Mouse (Mus musculus) CH12.LX (cell line): ENCODE measurements at regions not wholly inside any gene's neighbourhood (a gene's known extent, or its start where the extent isn't known, plus 50 kb on each side); places are given as distances from the start of the nearest gene placed in this dataset.

Experiments used
- DNase-seq: peaks from one replicate; pipeline ENCODE4 v3.0.0-alpha.2; 2013; ENCODE audit errors: extremely low read depth
- H3K27ac ChIP-seq: 2 replicates; pipeline ENCODE4 v1.5.1; 2012; ENCODE audit warnings: low read depth, mild to moderate bottlenecking, control low read depth, moderate library complexity; ENCODE audit not compliant: insufficient read depth
- H3K27me3 ChIP-seq: replicated peaks from 2 replicates; pipeline ENCODE3; 2012; ENCODE audit warnings: inconsistent platforms
- H3K36me3 ChIP-seq, 2 experiments: replicated peaks in 1 of 2; 2 replicates each; pipeline versions ENCODE3 to v1.6.1; 2012; ENCODE audit warnings: inconsistent platforms in 1 of 2, low read length in 1 of 2, mild to moderate bottlenecking in 1 of 2, mixed read lengths in 1 of 2, moderate library complexity in 1 of 2; ENCODE audit not compliant: control insufficient read depth in 1 of 2, insufficient read depth in 1 of 2
- H3K4me1 ChIP-seq, 2 experiments: 2 replicates each; pipeline ENCODE4 v1.6.1; 2012; ENCODE audit warnings: inconsistent platforms in 1 of 2, moderate library complexity in 1 of 2; ENCODE audit not compliant: insufficient read depth in 2 of 2, control insufficient read depth in 1 of 2
- H3K4me2 ChIP-seq: 2 replicates; pipeline ENCODE4 v1.6.1; 2012; ENCODE audit warnings: low read depth, mild to moderate bottlenecking, control low read depth; ENCODE audit not compliant: poor library complexity, insufficient read depth, severe bottlenecking
- H3K4me3 ChIP-seq, 3 experiments: fragments of 150-350 bp in 1 of 3; sonication (generic) in 1 of 3; replicated peaks in 1 of 3; 2 replicates each; pipeline versions ENCODE3 to v1.5.1; 2011 to 2012; ENCODE audit warnings: low read depth in 2 of 3, low read length in 2 of 3, mild to moderate bottlenecking in 2 of 3, moderate library complexity in 2 of 3, control low read depth in 1 of 3, improper control_type of control experiment in 1 of 3, inconsistent platforms in 1 of 3, mixed read lengths in 1 of 3; ENCODE audit not compliant: poor library complexity in 1 of 3
- H3K79me2 ChIP-seq: replicated peaks from 2 replicates; pipeline ENCODE4 v1.6.1; 2012; ENCODE audit warnings: mild to moderate bottlenecking, moderate library complexity; ENCODE audit not compliant: control insufficient read depth, poor library complexity, insufficient read depth, severe bottlenecking; ENCODE audit errors: extremely low read depth
- H3K9ac ChIP-seq: 2 replicates; pipeline ENCODE4 v1.6.1; 2012; ENCODE audit warnings: low read depth, mild to moderate bottlenecking, control low read depth, moderate library complexity; ENCODE audit not compliant: insufficient read depth
- H3K9me3 ChIP-seq: replicated peaks from 2 replicates; pipeline ENCODE3; 2012; ENCODE audit warnings: low read length, inconsistent platforms, mixed read lengths
- CHD1 ChIP-seq: IDR thresholded peaks from 2 replicates; pipeline ENCODE4 v1.6.1; 2012; ENCODE audit warnings: low read depth, low read length, improper control_type of control experiment, inconsistent platforms
- CHD2 ChIP-seq: IDR thresholded peaks from 2 replicates; pipeline ENCODE4 v1.6.1; 2011; ENCODE audit warnings: low read length, improper control_type of control experiment
- CTCF ChIP-seq, 2 experiments: IDR thresholded peaks in 1 of 2; conservative IDR thresholded peaks in 1 of 2; 2 replicates each; pipeline ENCODE4 v1.5.1; 2011 to 2012; ENCODE audit warnings: low read depth in 2 of 2, low read length in 2 of 2, improper control_type of control experiment in 1 of 2, inconsistent platforms in 1 of 2, mild to moderate bottlenecking in 1 of 2, moderate library complexity in 1 of 2
- ELF1 ChIP-seq: IDR thresholded peaks from 2 replicates; pipeline ENCODE4 v1.6.1; 2014; ENCODE audit warnings: low read depth, mild to moderate bottlenecking, inconsistent platforms, low read length, improper control_type of control experiment
- EP300 ChIP-seq: IDR thresholded peaks from 2 replicates; pipeline ENCODE4 v1.6.1; 2011; ENCODE audit warnings: low read length, improper control_type of control experiment
- HCFC1 ChIP-seq: IDR thresholded peaks from 2 replicates; pipeline ENCODE4 v1.6.1; 2012; ENCODE audit warnings: low read depth, mild to moderate bottlenecking, inconsistent platforms, low read length, improper control_type of control experiment
- JUN ChIP-seq: IDR thresholded peaks from 2 replicates; pipeline ENCODE4 v1.6.1; 2011; ENCODE audit warnings: low read depth, mild to moderate bottlenecking, low read length, improper control_type of control experiment, moderate library complexity; ENCODE audit not compliant: insufficient read depth
- MAFK ChIP-seq: IDR thresholded peaks from 2 replicates; pipeline ENCODE4 v1.6.1; 2011; ENCODE audit warnings: low read length, improper control_type of control experiment; ENCODE audit not compliant: insufficient replicate concordance
- MAZ ChIP-seq: IDR thresholded peaks from 2 replicates; pipeline ENCODE4 v1.6.1; 2012; ENCODE audit warnings: low read depth, mild to moderate bottlenecking, inconsistent platforms, low read length, improper control_type of control experiment, moderate library complexity
- MEF2A ChIP-seq: IDR thresholded peaks from 2 replicates; pipeline ENCODE4 v1.6.1; 2014; ENCODE audit warnings: low read depth, mild to moderate bottlenecking, inconsistent platforms, low read length, improper control_type of control experiment, borderline replicate concordance
- MXI1 ChIP-seq: IDR thresholded peaks from 2 replicates; pipeline ENCODE4 v1.6.1; 2011; ENCODE audit warnings: mild to moderate bottlenecking, low read depth, low read length, improper control_type of control experiment
- MYC ChIP-seq: IDR thresholded peaks from 2 replicates; pipeline ENCODE4 v1.6.1; 2011; ENCODE audit warnings: low read depth, mild to moderate bottlenecking, improper control_type of control experiment, low read length
- NELFE ChIP-seq: IDR thresholded peaks from 2 replicates; pipeline ENCODE4 v1.6.1; 2011; ENCODE audit warnings: low read depth, low read length, improper control_type of control experiment
- NRF1 ChIP-seq: IDR thresholded peaks from 2 replicates; pipeline ENCODE4 v1.6.1; 2014; ENCODE audit warnings: low read depth, mild to moderate bottlenecking, inconsistent platforms, low read length, improper control_type of control experiment, moderate library complexity
- PAX5 ChIP-seq: IDR thresholded peaks from 2 replicates; pipeline ENCODE4 v1.6.1; 2012; ENCODE audit warnings: low read length, inconsistent platforms, mixed read lengths
- POLR2A ChIP-seq: IDR thresholded peaks from 2 replicates; pipeline ENCODE4 v1.6.1; 2011; ENCODE audit warnings: low read depth, mild to moderate bottlenecking, improper control_type of control experiment, low read length
- POLR2AphosphoS2 ChIP-seq: IDR thresholded peaks from 2 replicates; pipeline ENCODE4 v1.6.1; 2011; ENCODE audit warnings: low read depth, low read length, improper control_type of control experiment
- SIN3A ChIP-seq: IDR thresholded peaks from 2 replicates; pipeline ENCODE4 v1.6.1; 2012; ENCODE audit warnings: low read length, improper control_type of control experiment, inconsistent platforms
- SMC3 ChIP-seq: IDR thresholded peaks from 2 replicates; pipeline ENCODE4 v1.6.1; 2011; ENCODE audit warnings: low read depth, low read length, improper control_type of control experiment
- TCF12 ChIP-seq: IDR thresholded peaks from 2 replicates; pipeline ENCODE4 v1.6.1; 2014; ENCODE audit warnings: low read depth, mild to moderate bottlenecking, inconsistent platforms, low read length, improper control_type of control experiment
- UBTF ChIP-seq: IDR thresholded peaks from 2 replicates; pipeline ENCODE4 v1.6.1; 2012; ENCODE audit warnings: low read depth, mild to moderate bottlenecking, inconsistent platforms, low read length, improper control_type of control experiment, moderate library complexity
- USF2 ChIP-seq: conservative IDR thresholded peaks from 2 replicates; pipeline ENCODE4 v1.6.1; 2011; ENCODE audit warnings: low read depth, low read length, improper control_type of control experiment
- ZNF384 ChIP-seq: IDR thresholded peaks from 2 replicates; pipeline ENCODE4 v1.6.1; 2012; ENCODE audit warnings: low read depth, low read length, improper control_type of control experiment, inconsistent platforms
- dilution Hi-C: fragments of 300-500 bp; cut with MboI; formaldehyde crosslinking; loops from 2 replicates; pipeline ENCODE4 v1.14.3; 2020; ENCODE audit warnings: low sequenced_read_pairs; ENCODE audit not compliant: extremely low pct_unique_long_range_greater_than_20kb, extremely low pct_ligation_motif_present
- in situ Hi-C: fragments of 300-500 bp; cut with MboI; formaldehyde crosslinking; loops from 3 replicates; pipeline ENCODE4 v1.14.3; 2019; ENCODE audit warnings: low sequenced_read_pairs, low pct_ligation_motif_present, low pct_unique_long_range_greater_than_20kb, mixed read lengths

DNA sequence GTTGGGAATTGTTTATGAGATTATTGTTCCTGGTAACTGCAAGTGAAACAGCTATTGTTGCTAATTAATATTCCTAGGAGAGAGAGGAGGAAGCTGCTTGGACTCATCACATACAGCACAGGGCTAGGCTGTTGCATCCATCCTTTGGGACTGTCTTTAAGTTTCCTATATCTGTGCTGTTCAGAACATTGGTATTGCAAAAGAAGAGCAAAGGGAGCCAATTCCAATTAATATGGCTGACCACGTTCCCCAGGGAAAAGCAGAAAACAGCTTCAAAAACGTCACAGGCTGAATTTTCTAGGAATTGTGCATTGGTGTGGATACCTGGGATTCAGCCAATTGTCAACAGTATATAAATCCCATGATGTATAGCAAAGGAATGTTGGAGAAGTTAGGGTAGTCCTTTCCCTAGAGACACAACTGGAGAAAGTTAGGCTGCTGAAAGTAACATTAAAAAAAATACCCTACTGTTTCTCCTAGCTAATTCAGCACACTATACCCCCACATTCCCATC is 251.3 kb upstream of the Xrcc4 start:
- H3K4me2 ChIP-seq, result no peak overlapping the region

DNA sequence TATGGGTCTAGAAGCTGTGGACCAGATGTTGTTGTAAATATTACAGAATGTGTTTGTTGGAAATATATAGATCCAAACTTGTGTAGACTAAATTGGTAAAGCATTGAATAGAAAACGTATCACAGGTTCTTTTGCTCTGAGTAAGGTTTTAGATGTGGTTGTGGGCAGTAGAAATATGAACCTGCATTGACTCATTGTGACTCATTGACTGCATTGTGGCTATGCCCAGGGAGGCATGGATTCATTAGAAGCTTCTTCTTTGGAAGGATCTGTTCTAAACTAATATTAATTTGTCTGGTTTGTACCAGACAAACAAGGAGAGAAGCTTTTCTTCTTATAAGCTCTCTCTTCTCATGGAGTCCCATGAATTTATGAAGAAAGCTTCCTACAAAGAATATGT is 248.2 kb upstream of the Xrcc4 start:
- H3K9me3 ChIP-seq, result no peaks in the 10 kb centered on the region
- H3K9ac ChIP-seq, result no peak overlapping the region
- TF ChIP-seq ELF1, result no peak
- TF ChIP-seq EP300, result no peak
- TF ChIP-seq TCF12, result no peak
- TF ChIP-seq POLR2A, result no peak
- TF ChIP-seq JUN, result no peak
- TF ChIP-seq USF2, result no peak
- TF ChIP-seq UBTF, result no peak
- no peak for TF ChIP-seq MEF2A
- TF ChIP-seq PAX5, result no peak
- TF ChIP-seq MAFK, result no peak
- TF ChIP-seq SMC3, result no peak
- TF ChIP-seq CTCF (conservative IDR thresholded peaks at IDR 0.05 in 1 of 2, IDR thresholded peaks at IDR 0.05 in 1 of 2; ENCODE audit: low read depth in 2 of 2, low read length in 2 of 2), result no peak
- TF ChIP-seq CHD1, result no peak
- no peak for TF ChIP-seq MYC
- no peak for TF ChIP-seq NRF1
- no peak for TF ChIP-seq POLR2AphosphoS2
- no peak overlapping the region for H3K4me2 ChIP-seq
- no peaks in the 10 kb centered on the region for H3K36me3 ChIP-seq
- no peaks in the 10 kb centered on the region for H3K27me3 ChIP-seq
- H3K4me1 ChIP-seq, result peaks cover under 1% of the 10 kb centered on the region in 2 experiments; a peak in 1 of 4 replicates
- no peak overlapping the region for H3K4me3 ChIP-seq
- in situ Hi-C loops, result no loop called here
- dilution Hi-C loops, result no loop called here
- H3K79me2 ChIP-seq, result no peaks in the 10 kb centered on the region
- DNase-seq, result no peak
- H3K27ac ChIP-seq, result no peak overlapping the region

More for the DNA sequence above, 251.3 kb upstream of the Xrcc4 start:
- DNase-seq, result no peak
- no peak for TF ChIP-seq POLR2A
- no peak for TF ChIP-seq ZNF384
- TF ChIP-seq CHD2, result no peak
- TF ChIP-seq TCF12, result no peak
- TF ChIP-seq HCFC1, result no peak
- no peak for TF ChIP-seq MAZ
- no peak for TF ChIP-seq MAFK
- TF ChIP-seq NELFE, result no peak
- TF ChIP-seq USF2, result no peak
- TF ChIP-seq MXI1, result no peak
- no peak for TF ChIP-seq SIN3A
- TF ChIP-seq UBTF, result no peak
- TF ChIP-seq PAX5, result no peak
- no peak for TF ChIP-seq CHD1
- H3K27ac ChIP-seq, result no peak overlapping the region
- H3K36me3 ChIP-seq, result no peaks in the 10 kb centered on the region
- dilution Hi-C loops (no loop called here), in situ Hi-C loops (no loop called here)
- H3K9ac ChIP-seq, result no peak overlapping the region
- H3K9me3 ChIP-seq, result no peaks in the 10 kb centered on the region
- no peak overlapping the region for H3K4me3 ChIP-seq
- H3K79me2 ChIP-seq, result no peaks in the 10 kb centered on the region
- no peaks in the 10 kb centered on the region for H3K27me3 ChIP-seq
- peaks cover 6 to 8% of the 10 kb centered on the region in 2 experiments; a peak in 3 of 4 replicates for H3K4me1 ChIP-seq
